Mouse (Mus musculus) CH12.LX (cell line): ENCODE results near the gene BC035044. TPM values are rescaled to one million over a fixed set of nuclear protein-coding genes. Genes with fewer than 3 reads are reported as not detected.

Experiments used
- DNase-seq: peaks from one replicate; pipeline ENCODE4 v3.0.0-alpha.2; 2013; ENCODE audit errors: extremely low read depth
- H3K27ac ChIP-seq: 2 replicates; pipeline ENCODE4 v1.5.1; 2012; ENCODE audit warnings: low read depth, mild to moderate bottlenecking, control low read depth, moderate library complexity; ENCODE audit not compliant: insufficient read depth
- H3K27me3 ChIP-seq: replicated peaks from 2 replicates; pipeline ENCODE3; 2012; ENCODE audit warnings: inconsistent platforms
- H3K36me3 ChIP-seq, 2 experiments: replicated peaks in 1 of 2; 2 replicates each; pipeline versions ENCODE3 to v1.6.1; 2012; ENCODE audit warnings: inconsistent platforms in 1 of 2, low read length in 1 of 2, mild to moderate bottlenecking in 1 of 2, mixed read lengths in 1 of 2, moderate library complexity in 1 of 2; ENCODE audit not compliant: control insufficient read depth in 1 of 2, insufficient read depth in 1 of 2
- H3K4me1 ChIP-seq, 2 experiments: 2 replicates each; pipeline ENCODE4 v1.6.1; 2012; ENCODE audit warnings: inconsistent platforms in 1 of 2, moderate library complexity in 1 of 2; ENCODE audit not compliant: insufficient read depth in 2 of 2, control insufficient read depth in 1 of 2
- H3K4me2 ChIP-seq: 2 replicates; pipeline ENCODE4 v1.6.1; 2012; ENCODE audit warnings: low read depth, mild to moderate bottlenecking, control low read depth; ENCODE audit not compliant: poor library complexity, insufficient read depth, severe bottlenecking
- H3K4me3 ChIP-seq, 3 experiments: fragments of 150-350 bp in 1 of 3; sonication (generic) in 1 of 3; replicated peaks in 1 of 3; 2 replicates each; pipeline versions ENCODE3 to v1.5.1; 2011 to 2012; ENCODE audit warnings: low read depth in 2 of 3, low read length in 2 of 3, mild to moderate bottlenecking in 2 of 3, moderate library complexity in 2 of 3, control low read depth in 1 of 3, improper control_type of control experiment in 1 of 3, inconsistent platforms in 1 of 3, mixed read lengths in 1 of 3; ENCODE audit not compliant: poor library complexity in 1 of 3
- H3K79me2 ChIP-seq: replicated peaks from 2 replicates; pipeline ENCODE4 v1.6.1; 2012; ENCODE audit warnings: mild to moderate bottlenecking, moderate library complexity; ENCODE audit not compliant: control insufficient read depth, poor library complexity, insufficient read depth, severe bottlenecking; ENCODE audit errors: extremely low read depth
- H3K9ac ChIP-seq: 2 replicates; pipeline ENCODE4 v1.6.1; 2012; ENCODE audit warnings: low read depth, mild to moderate bottlenecking, control low read depth, moderate library complexity; ENCODE audit not compliant: insufficient read depth
- H3K9me3 ChIP-seq: replicated peaks from 2 replicates; pipeline ENCODE3; 2012; ENCODE audit warnings: low read length, inconsistent platforms, mixed read lengths
- CHD1 ChIP-seq: IDR thresholded peaks from 2 replicates; pipeline ENCODE4 v1.6.1; 2012; ENCODE audit warnings: low read depth, low read length, improper control_type of control experiment, inconsistent platforms
- CHD2 ChIP-seq: IDR thresholded peaks from 2 replicates; pipeline ENCODE4 v1.6.1; 2011; ENCODE audit warnings: low read length, improper control_type of control experiment
- CTCF ChIP-seq, 2 experiments: IDR thresholded peaks in 1 of 2; conservative IDR thresholded peaks in 1 of 2; 2 replicates each; pipeline ENCODE4 v1.5.1; 2011 to 2012; ENCODE audit warnings: low read depth in 2 of 2, low read length in 2 of 2, improper control_type of control experiment in 1 of 2, inconsistent platforms in 1 of 2, mild to moderate bottlenecking in 1 of 2, moderate library complexity in 1 of 2
- E2F4 ChIP-seq: IDR thresholded peaks from 2 replicates; pipeline ENCODE4 v1.6.1; 2011; ENCODE audit warnings: low read depth, low read length, improper control_type of control experiment; ENCODE audit not compliant: insufficient replicate concordance
- ETS1 ChIP-seq: conservative IDR thresholded peaks from 2 replicates; pipeline ENCODE4 v1.6.1; 2012; ENCODE audit warnings: low read depth, mild to moderate bottlenecking, inconsistent platforms, low read length, improper control_type of control experiment, moderate library complexity
- GABPA ChIP-seq: IDR thresholded peaks from 2 replicates; pipeline ENCODE4 v1.6.1; 2012; ENCODE audit warnings: low read depth, low read length, improper control_type of control experiment, inconsistent platforms; ENCODE audit not compliant: insufficient replicate concordance
- HCFC1 ChIP-seq: IDR thresholded peaks from 2 replicates; pipeline ENCODE4 v1.6.1; 2012; ENCODE audit warnings: low read depth, mild to moderate bottlenecking, inconsistent platforms, low read length, improper control_type of control experiment
- KAT2A ChIP-seq: IDR thresholded peaks from 2 replicates; pipeline ENCODE4 v1.6.1; 2012; ENCODE audit warnings: low read length, improper control_type of control experiment, inconsistent platforms; ENCODE audit not compliant: insufficient replicate concordance
- MAX ChIP-seq: IDR thresholded peaks from 2 replicates; pipeline ENCODE4 v1.6.1; 2011; ENCODE audit warnings: low read length, improper control_type of control experiment
- MXI1 ChIP-seq: IDR thresholded peaks from 2 replicates; pipeline ENCODE4 v1.6.1; 2011; ENCODE audit warnings: mild to moderate bottlenecking, low read depth, low read length, improper control_type of control experiment
- PAX5 ChIP-seq: IDR thresholded peaks from 2 replicates; pipeline ENCODE4 v1.6.1; 2012; ENCODE audit warnings: low read length, inconsistent platforms, mixed read lengths
- POLR2A ChIP-seq: IDR thresholded peaks from 2 replicates; pipeline ENCODE4 v1.6.1; 2011; ENCODE audit warnings: low read depth, mild to moderate bottlenecking, improper control_type of control experiment, low read length
- POLR2AphosphoS2 ChIP-seq: IDR thresholded peaks from 2 replicates; pipeline ENCODE4 v1.6.1; 2011; ENCODE audit warnings: low read depth, low read length, improper control_type of control experiment
- RAD21 ChIP-seq: IDR thresholded peaks from 2 replicates; pipeline ENCODE4 v1.6.1; 2011; ENCODE audit warnings: low read depth, mild to moderate bottlenecking, low read length, improper control_type of control experiment, moderate library complexity
- RCOR1 ChIP-seq: conservative IDR thresholded peaks from 2 replicates; pipeline ENCODE4 v1.6.1; 2012; ENCODE audit warnings: low read depth, mild to moderate bottlenecking, inconsistent platforms, low read length, improper control_type of control experiment
- SIN3A ChIP-seq: IDR thresholded peaks from 2 replicates; pipeline ENCODE4 v1.6.1; 2012; ENCODE audit warnings: low read length, improper control_type of control experiment, inconsistent platforms
- SMC3 ChIP-seq: IDR thresholded peaks from 2 replicates; pipeline ENCODE4 v1.6.1; 2011; ENCODE audit warnings: low read depth, low read length, improper control_type of control experiment
- TCF12 ChIP-seq: IDR thresholded peaks from 2 replicates; pipeline ENCODE4 v1.6.1; 2014; ENCODE audit warnings: low read depth, mild to moderate bottlenecking, inconsistent platforms, low read length, improper control_type of control experiment
- UBTF ChIP-seq: IDR thresholded peaks from 2 replicates; pipeline ENCODE4 v1.6.1; 2012; ENCODE audit warnings: low read depth, mild to moderate bottlenecking, inconsistent platforms, low read length, improper control_type of control experiment, moderate library complexity
- USF1 ChIP-seq: IDR thresholded peaks from 2 replicates; pipeline ENCODE4 v1.6.1; 2014; ENCODE audit warnings: low read depth, mild to moderate bottlenecking, inconsistent platforms, low read length, improper control_type of control experiment
- ZC3H11A ChIP-seq: IDR thresholded peaks from 2 replicates; pipeline ENCODE4 v1.6.1; 2012; ENCODE audit warnings: low read depth, mild to moderate bottlenecking, inconsistent platforms, low read length, improper control_type of control experiment
- dilution Hi-C: fragments of 300-500 bp; cut with MboI; formaldehyde crosslinking; loops from 2 replicates; pipeline ENCODE4 v1.14.3; 2020; ENCODE audit warnings: low sequenced_read_pairs; ENCODE audit not compliant: extremely low pct_unique_long_range_greater_than_20kb, extremely low pct_ligation_motif_present
- in situ Hi-C: fragments of 300-500 bp; cut with MboI; formaldehyde crosslinking; loops from 3 replicates; pipeline ENCODE4 v1.14.3; 2019; ENCODE audit warnings: low sequenced_read_pairs, low pct_ligation_motif_present, low pct_unique_long_range_greater_than_20kb, mixed read lengths
- polyA plus RNA-seq: library from polyadenylated mRNA; unstranded; fragments of >175 nt; gene quantifications from 2 replicates; pipeline ENCODE4 v1.2.1, GENCODE M21; 2012; ENCODE audit warnings: low read depth; ENCODE audit not compliant: insufficient read length
- total RNA-seq, 2 experiments: library from RNA; depleted of rRNA; stranded (reverse); fragments of 300-350 nt in 1 of 2; fragments of >200 nt in 1 of 2; gene quantifications; 2 replicates each; pipeline ENCODE4 v1.2.3; 2012 to 2014

The BC035044 gene
- total and polyA plus RNA-seq, 3 experiments: 49.7 to 121 (median 51.6) TPM

- H3K4me1 ChIP-seq: peaks cover 17 to 47% of the 10 kb centered on the region in 2 experiments
- H3K79me2 ChIP-seq: peaks cover 30% of the 10 kb centered on the region
- H3K27me3 ChIP-seq: no peaks in the 10 kb centered on the region
- TF ChIP-seq PAX5 (no peak), POLR2A (no peak), MXI1 (no peak), CTCF (conservative IDR thresholded peaks at IDR 0.05 in 1 of 2, IDR thresholded peaks at IDR 0.05 in 1 of 2; ENCODE audit: low read depth in 2 of 2, low read length in 2 of 2) (peak; percentile 60 to 75), MAX (no peak), SMC3 (peak; percentile 63), GABPA (no peak), CHD1 (no peak), ZC3H11A (0 out of 2 replicates have a peak, but pooled peaks have one; percentile 23), POLR2AphosphoS2 (no peak), RAD21 (peak; percentile 55), TCF12 (no peak)
- dilution Hi-C loops: no loop called here
- H3K4me2 ChIP-seq: no peak overlapping the region
- in situ Hi-C loops: loop anchor here (5.0 to 25.0 kb wide), 2 partner anchors 402 to 512 kb away; no protein-coding TSS in a partner anchor
- H3K9ac ChIP-seq: no peak overlapping the region
- no peaks in the 10 kb centered on the region for H3K9me3 ChIP-seq
- no peak overlapping the region for H3K27ac ChIP-seq
- H3K4me3 ChIP-seq: no peak overlapping the region
- peaks cover 23 to 57% of the 10 kb centered on the region in 2 experiments for H3K36me3 ChIP-seq
- peak; percentile 56 for DNase-seq
Observed at GRCm38 (mm10) chr6:128849902-128850301, 41.0 kb downstream of the BC035044 start.

DNA sequence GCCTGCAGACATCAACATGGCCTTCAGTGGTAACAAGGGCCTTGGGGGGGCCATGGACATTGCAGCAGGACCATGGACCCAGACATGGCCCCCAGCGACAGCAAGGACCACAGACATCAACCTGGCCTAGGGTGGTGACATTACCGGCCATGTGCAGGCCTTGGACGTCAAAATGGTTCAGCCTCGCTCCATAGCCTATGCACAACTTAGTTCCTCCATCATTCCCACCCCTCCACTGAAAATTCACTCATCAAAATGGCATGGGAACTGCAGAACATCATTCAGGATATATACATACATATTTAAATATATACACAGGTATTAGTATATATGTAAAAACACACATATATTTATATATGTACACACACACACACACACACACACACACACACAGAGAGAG, 43.5 kb downstream of the BC035044 start:
- in situ Hi-C loops: loop anchor here (5.0 to 25.0 kb wide), 2 partner anchors 405 to 515 kb away; no protein-coding TSS in a partner anchor
- Histone ChIP-seq H3K36me3 (peaks cover 23 to 41% of the 10 kb centered on the region in 2 experiments), H3K4me3 (no peak overlapping the region)
- TF ChIP-seq MXI1 (no peak), CHD2 (no peak), KAT2A (no peak), SIN3A (no peak), POLR2A (no peak), ETS1 (no peak), MAX (no peak), PAX5 (no peak), UBTF (no peak), USF1 (no peak), CHD1 (no peak), RCOR1 (no peak), HCFC1 (no peak), E2F4 (no peak)
- TF ChIP-seq, all 38 proteins: peak for 0
- dilution Hi-C loops: no loop called here
- Histone ChIP-seq H3K4me2 (no peak overlapping the region), H3K79me2 (peaks cover 11% of the 10 kb centered on the region), H3K4me1 (peaks cover 11 to 33% of the 10 kb centered on the region in 2 experiments), H3K9me3 (no peaks in the 10 kb centered on the region), H3K27me3 (no peaks in the 10 kb centered on the region), H3K9ac (no peak overlapping the region), H3K27ac (no peak overlapping the region)
- no peak for DNase-seq
